Mouse (Mus musculus) embryonic stem cell, embryonic (primary cell): ENCODE measurements around the gene Gm5286.
"Not testable (repeated sequence)": the region's sequence is repeated elsewhere in the genome, so short reads cannot be mapped to it uniquely, and the experiment has no call there.

ENCODE experiments used
- CTCF ChIA-PET, 4 experiments: fragments of 300-600 bp in 2 of 4; fragments of 350-600 bp in 2 of 4; sonication (Branson Sonifier 250); formaldehyde crosslinking; loops; one replicate each; lab custom pipeline; 2022; ENCODE audit warnings: inconsistent platforms in 2 of 4; lab: Charles Lee
- POLR2A ChIA-PET, 4 experiments: fragments of 300-600 bp in 2 of 4; fragments of 350-600 bp in 2 of 4; sonication (Branson Sonifier 250); formaldehyde crosslinking; loops; one replicate each; lab custom pipeline; 2022; ENCODE audit warnings: antibody characterized with exemption in 4 of 4, inconsistent platforms in 1 of 4; lab: Charles Lee

Gm5286 gene

GRCm38 (mm10) chr3:94196414-94196813 is at the start of gene Gm5286:
TSS of gene Gm5286 (plus strand) at chr3:94196714.
- CTCF ChIA-PET, POLR2A ChIA-PET: not testable (repeated sequence)

GRCm38 (mm10) chr3:94167351-94167750 is 29.2 kb upstream of the Gm5286 start:
- POLR2A ChIA-PET, result interaction anchor here in 1 of 4 experiments (0.6 kb wide), 1 partner anchor 34 kb away, joined by 3 read pairs; no protein-coding TSS in a partner anchor
- CTCF ChIA-PET, result not testable (repeated sequence)

- POLR2A ChIA-PET, CTCF ChIA-PET: not testable (repeated sequence)
These were observed 18.4 kb upstream of the Gm5286 start, which contains the start of gene Gm10696 for GRCm38 (mm10) chr3:94178093-94178492. TSS of gene Gm10696 (minus strand) at chr3:94178193.
